Mouse (Mus musculus): ENCODE measurements around the gene Pxn. TPM values are rescaled to one million over a fixed set of nuclear protein-coding genes. Genes with fewer than 3 reads are reported as not detected.
"Not testable (repeated sequence)": the region's sequence is repeated elsewhere in the genome, so short reads cannot be mapped to it uniquely, and the experiment has no call there.

Pxn gene
- total RNA-seq, 1 experiment from 2014 or later: 85.9 TPM

GRCm38 (mm10) chr5:115505617-115506016 lies 859 bp upstream of the Pxn start:
- not testable (repeated sequence) for ATAC-seq (replicated peaks; ENCODE audit: insufficient number of reproducible peaks, low FRiP score, low TSS enrichment, poor library complexity, severe bottlenecking)

- no peak for ATAC-seq (replicated peaks; ENCODE audit: insufficient number of reproducible peaks, low FRiP score, low TSS enrichment, poor library complexity, severe bottlenecking)
Observed at GRCm38 (mm10) chr5:115507267-115507980, 948 bp downstream of the Pxn start.

- ATAC-seq (replicated peaks; ENCODE audit: insufficient number of reproducible peaks, low FRiP score, low TSS enrichment, poor library complexity, severe bottlenecking): no peak
Observed at GRCm38 (mm10) chr5:115507981-115508858, 1.7 kb downstream of the Pxn start.

- ATAC-seq (replicated peaks; ENCODE audit: insufficient number of reproducible peaks, low FRiP score, low TSS enrichment, poor library complexity, severe bottlenecking): no peak
Observed at GRCm38 (mm10) chr5:115508859-115509147, 2.3 kb downstream of the Pxn start.

- ATAC-seq (replicated peaks; ENCODE audit: insufficient number of reproducible peaks, low FRiP score, low TSS enrichment, poor library complexity, severe bottlenecking): no peak
Observed at GRCm38 (mm10) chr5:115509321-115509761, 2.9 kb downstream of the Pxn start.

GRCm38 (mm10) chr5:115509790-115510689 lies 3.6 kb downstream of the Pxn start:
- peak; percentile 58 for ATAC-seq (replicated peaks; ENCODE audit: insufficient number of reproducible peaks, low FRiP score, low TSS enrichment, poor library complexity, severe bottlenecking)

GRCm38 (mm10) chr5:115512375-115512774 lies 5.9 kb downstream of the Pxn start:
- no peak for ATAC-seq (replicated peaks; ENCODE audit: insufficient number of reproducible peaks, low FRiP score, low TSS enrichment, poor library complexity, severe bottlenecking)

- no peak for ATAC-seq (replicated peaks; ENCODE audit: insufficient number of reproducible peaks, low FRiP score, low TSS enrichment, poor library complexity, severe bottlenecking)
Observed at GRCm38 (mm10) chr5:115513246-115513645, 6.8 kb downstream of the Pxn start.

GRCm38 (mm10) chr5:115513721-115514120 lies 7.2 kb downstream of the Pxn start:
- ATAC-seq (replicated peaks; ENCODE audit: insufficient number of reproducible peaks, low FRiP score, low TSS enrichment, poor library complexity, severe bottlenecking): peak; percentile 21; the same call in 1 of the 2 replicates

GRCm38 (mm10) chr5:115514346-115514745 lies 7.9 kb downstream of the Pxn start:
- no peak for ATAC-seq (replicated peaks; ENCODE audit: insufficient number of reproducible peaks, low FRiP score, low TSS enrichment, poor library complexity, severe bottlenecking)

GRCm38 (mm10) chr5:115514896-115515587 lies 8.6 kb downstream of the Pxn start:
- ATAC-seq (replicated peaks; ENCODE audit: insufficient number of reproducible peaks, low FRiP score, low TSS enrichment, poor library complexity, severe bottlenecking): no peak

GRCm38 (mm10) chr5:115516081-115516907 lies 9.8 kb downstream of the Pxn start:
- ATAC-seq (replicated peaks; ENCODE audit: insufficient number of reproducible peaks, low FRiP score, low TSS enrichment, poor library complexity, severe bottlenecking): peak; percentile 88

- ATAC-seq (replicated peaks; ENCODE audit: insufficient number of reproducible peaks, low FRiP score, low TSS enrichment, poor library complexity, severe bottlenecking): no peak
Observed at GRCm38 (mm10) chr5:115516908-115517307, 10.4 kb downstream of the Pxn start.

- ATAC-seq (replicated peaks; ENCODE audit: insufficient number of reproducible peaks, low FRiP score, low TSS enrichment, poor library complexity, severe bottlenecking): no peak
Observed at GRCm38 (mm10) chr5:115517501-115517900, 11.0 kb downstream of the Pxn start.

- not testable (repeated sequence) for ATAC-seq (replicated peaks; ENCODE audit: insufficient number of reproducible peaks, low FRiP score, low TSS enrichment, poor library complexity, severe bottlenecking)
Observed at GRCm38 (mm10) chr5:115518214-115518613, 11.7 kb downstream of the Pxn start.

GRCm38 (mm10) chr5:115520325-115520869 lies 13.9 kb downstream of the Pxn start:
- no peak for ATAC-seq (replicated peaks; ENCODE audit: insufficient number of reproducible peaks, low FRiP score, low TSS enrichment, poor library complexity, severe bottlenecking)
